Mouse (Mus musculus): ENCODE results near the gene Hils1.

DNA sequence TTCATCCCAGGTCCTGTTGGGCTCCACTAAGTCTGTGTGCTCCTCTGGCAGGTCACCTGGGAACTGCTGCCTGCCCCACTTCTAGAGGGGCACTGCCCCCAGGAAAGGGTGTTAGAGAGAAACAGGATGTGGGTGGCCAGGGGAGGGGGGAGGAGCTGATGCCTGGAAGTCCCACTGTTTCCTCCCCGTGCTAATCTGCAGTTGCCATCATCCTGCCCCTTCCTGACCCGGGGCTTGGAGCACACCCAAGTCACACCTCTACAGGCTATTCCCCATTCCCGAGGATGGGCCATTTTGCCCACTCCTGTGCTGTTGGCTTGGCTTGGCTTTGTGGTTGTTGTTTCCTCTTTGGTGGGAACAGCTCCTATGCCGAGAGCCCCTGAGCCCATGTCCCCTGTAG, 33.2 kb downstream of the Hils1 start:
- TF ChIP-seq CTCF (IDR thresholded peaks at IDR 0.05; ENCODE audit: insufficient read depth, low read length): no peak
- peak; percentile 27; the same call in 1 of the 2 replicates for TF ChIP-seq POLR2A (IDR thresholded peaks at IDR 0.05; ENCODE audit: borderline replicate concordance, extremely low read depth, low read depth, low read length)
